Mouse (Mus musculus) hindbrain, embryonic 14.5 days (tissue): Measurements from ENCODE around the gene Fryl. TPM values are rescaled to one million over a fixed set of nuclear protein-coding genes. Genes with fewer than 3 reads are reported as not detected.

Source experiments
- ATAC-seq: fragments of 200-750 bp; cut with Nextera tagmentation; 2 replicates; pipeline ENCODE4 v1.8.0; 2017; ENCODE audit warnings: moderate number of reproducible peaks, mild to moderate bottlenecking, moderate TSS enrichment, moderate library complexity; ENCODE audit not compliant: low FRiP score
- DNase-seq: peaks from one replicate; pipeline ENCODE4 v3.0.0-alpha.2; 2015; ENCODE audit warnings: low spot score
- H3K27ac ChIP-seq: fragments of 300-500 bp; sonication (generic); 2 replicates; pipeline ENCODE4 v1.5.1; 2014; ENCODE audit warnings: mild to moderate bottlenecking, moderate library complexity
- H3K27me3 ChIP-seq: fragments of 300-500 bp; sonication (generic); 2 replicates; pipeline ENCODE4 v1.6.1; 2014; ENCODE audit warnings: mild to moderate bottlenecking, low read length, mixed read lengths; ENCODE audit not compliant: control insufficient read depth, insufficient read depth
- H3K36me3 ChIP-seq: fragments of 300-500 bp; sonication (generic); replicated peaks from 2 replicates; pipeline ENCODE4 v1.6.1; 2014; ENCODE audit not compliant: control insufficient read depth, insufficient read depth
- H3K4me1 ChIP-seq: fragments of 300-500 bp; sonication (generic); replicated peaks from 2 replicates; pipeline ENCODE4 v1.6.1; 2014; ENCODE audit warnings: antibody characterized with exemption, low read length, mixed read lengths; ENCODE audit not compliant: control insufficient read depth, insufficient read depth
- H3K4me2 ChIP-seq: fragments of 300-500 bp; sonication (generic); replicated peaks from 2 replicates; pipeline ENCODE4 v1.6.1; 2014; ENCODE audit warnings: mild to moderate bottlenecking, moderate library complexity
- H3K4me3 ChIP-seq: fragments of 300-500 bp; sonication (generic); replicated peaks from 2 replicates; pipeline ENCODE4 v1.5.1; 2014; ENCODE audit warnings: mild to moderate bottlenecking, low read length
- H3K9ac ChIP-seq: fragments of 300-500 bp; sonication (generic); 2 replicates; pipeline ENCODE4 v1.6.1; 2014
- H3K9me3 ChIP-seq: fragments of 300-500 bp; sonication (generic); 2 replicates; pipeline ENCODE4 v1.6.1; 2016; ENCODE audit warnings: low read length; ENCODE audit not compliant: control insufficient read depth
- WGBS: fragments of 180-500 bp; shearing (Covaris S2); extraction: QIAGEN DNeasy Blood & Tissue Kit; methylation state at CpG from one replicate; pipeline ENCODE4 v1.1.7; 2014; 5-methylcytosine and 5-hydroxymethylcytosine counted together
- polyA plus RNA-seq: library from polyadenylated mRNA; unstranded; fragments of >200 nt; fragmentation: Nextera tagmentation; extraction: Ambion mirVana; gene quantifications from 2 replicates; pipeline ENCODE4 v1.2.1, GENCODE M21; 2014

Fryl gene
- polyA plus RNA-seq, 1 experiment from 2014 or later, result 40.7 TPM

DNA sequence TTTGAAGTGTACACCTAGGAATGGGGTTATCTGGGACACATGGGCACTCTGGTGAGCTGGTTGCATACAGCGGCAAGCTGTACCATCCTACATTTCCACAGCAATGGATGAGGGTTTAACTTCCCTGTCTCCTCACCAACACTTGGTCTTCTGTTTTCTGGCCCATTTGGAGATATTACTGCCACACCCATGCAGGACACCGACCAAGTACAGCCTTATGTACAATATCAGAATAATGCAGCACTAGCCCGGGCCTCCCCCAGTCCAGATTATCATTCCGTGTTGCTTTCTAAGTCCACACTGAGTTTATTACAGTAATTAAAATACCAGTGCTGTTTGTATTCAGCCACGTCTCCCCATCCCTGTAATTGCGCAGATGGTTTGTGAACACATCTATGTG, 10.0 kb downstream of the Fryl start:
- no peak overlapping the region for H3K27ac ChIP-seq
- DNase-seq (no peak), ATAC-seq (no peak)
- H3K9me3 ChIP-seq, result no peaks in the 10 kb centered on the region
- peaks cover 7% of the 10 kb centered on the region; the same call in 1 of the 2 replicates for H3K4me1 ChIP-seq
- H3K4me3 ChIP-seq, result no peak overlapping the region
- no peaks in the 10 kb centered on the region for H3K36me3 ChIP-seq
- H3K4me2 ChIP-seq, result no peak overlapping the region
- no peaks in the 10 kb centered on the region for H3K27me3 ChIP-seq
- H3K9ac ChIP-seq, result no peak overlapping the region
- 89% methylated on average over 6 of the region's 6 CpGs for WGBS

DNA sequence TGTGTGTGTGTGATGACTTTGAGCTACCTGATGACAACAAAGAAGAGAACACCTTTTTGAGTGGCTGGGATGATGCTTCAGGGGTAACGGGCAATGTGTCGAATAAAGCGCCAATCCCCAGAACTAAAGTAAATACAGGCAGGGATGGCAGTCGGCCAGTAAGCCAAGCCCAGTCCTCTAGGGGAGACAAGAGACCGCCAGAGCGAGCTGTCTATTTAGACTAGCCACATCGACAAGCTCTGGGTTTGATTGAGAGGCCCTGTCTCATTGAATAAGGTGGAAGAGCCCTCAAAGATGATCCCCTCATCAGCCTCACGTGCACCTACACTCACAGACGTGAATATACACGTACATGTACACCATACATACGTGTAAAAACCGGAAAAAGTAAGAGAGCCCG, 12.0 kb downstream of the Fryl start:
- H3K9me3 ChIP-seq, result no peaks in the 10 kb centered on the region
- no peak; the same call in 1 of the 2 replicates for ATAC-seq
- DNase-seq, result peak; percentile 63
- H3K27me3 ChIP-seq, result no peaks in the 10 kb centered on the region
- no peak overlapping the region for H3K9ac ChIP-seq
- no peak overlapping the region for H3K27ac ChIP-seq
- peaks cover 11% of the 10 kb centered on the region; the same call in 1 of the 2 replicates for H3K4me1 ChIP-seq
- 64% methylated on average over 13 of the region's 13 CpGs for WGBS
- H3K4me2 ChIP-seq, result no peak overlapping the region
- no peak overlapping the region for H3K4me3 ChIP-seq
- no peaks in the 10 kb centered on the region for H3K36me3 ChIP-seq

DNA sequence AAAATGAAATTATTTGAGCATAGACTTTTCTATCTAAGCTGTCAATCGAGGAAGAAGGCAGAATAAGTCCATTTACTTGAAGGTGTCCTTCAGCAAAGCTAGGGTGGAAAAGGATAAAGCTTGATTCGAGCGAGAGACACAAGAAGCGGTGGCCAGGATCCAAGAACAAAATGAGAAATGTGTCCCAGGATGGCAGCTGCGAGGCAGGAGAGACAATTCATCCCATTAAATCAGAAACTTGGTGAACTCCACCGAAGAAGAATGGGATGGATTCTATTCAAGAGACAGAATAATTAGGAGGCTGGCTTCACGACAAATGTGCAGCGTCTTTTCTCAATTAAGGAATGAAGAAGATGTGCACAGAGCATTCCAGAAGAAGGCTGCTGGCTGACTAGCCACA, 14.5 kb downstream of the Fryl start:
- H3K36me3 ChIP-seq, result no peaks in the 10 kb centered on the region
- no peak for DNase-seq
- H3K27ac ChIP-seq, result no peak overlapping the region
- ATAC-seq, result no peak
- no peaks in the 10 kb centered on the region for H3K27me3 ChIP-seq
- 45% methylated on average over 8 of the region's 8 CpGs for WGBS
- H3K9me3 ChIP-seq, result no peaks in the 10 kb centered on the region
- no peak overlapping the region for H3K4me3 ChIP-seq
- H3K4me2 ChIP-seq, result no peak overlapping the region
- no peak overlapping the region for H3K9ac ChIP-seq
- H3K4me1 ChIP-seq, result peaks cover 12% of the 10 kb centered on the region; the same call in 1 of the 2 replicates

DNA sequence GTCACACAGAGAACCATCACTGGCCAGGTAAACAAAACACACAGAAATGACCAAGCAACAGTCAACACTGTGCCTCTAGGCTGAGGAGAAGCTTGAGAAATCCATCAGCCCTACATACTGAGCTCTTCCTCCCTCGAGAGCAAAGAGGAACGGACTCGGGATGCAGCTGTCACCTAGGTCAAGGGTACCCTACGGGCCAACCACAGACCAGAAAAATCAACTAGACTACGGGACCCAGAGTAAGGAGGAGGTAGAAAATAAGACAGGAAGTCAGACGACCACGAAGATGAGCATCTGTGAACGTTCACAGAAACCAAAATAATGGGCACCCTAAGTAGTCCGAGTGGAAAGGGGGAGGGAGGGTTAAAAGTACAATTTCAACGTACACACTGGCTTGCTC, 15.1 kb downstream of the Fryl start:
- Histone ChIP-seq H3K4me3 (no peak overlapping the region), H3K4me1 (peaks cover 17% of the 10 kb centered on the region; the same call in 1 of the 2 replicates), H3K36me3 (no peaks in the 10 kb centered on the region), H3K27me3 (no peaks in the 10 kb centered on the region), H3K9ac (no peak overlapping the region), H3K27ac (no peak overlapping the region), H3K4me2 (no peak overlapping the region), H3K9me3 (no peaks in the 10 kb centered on the region)
- ATAC-seq (no peak), DNase-seq (no peak)
- 72% methylated on average over 10 of the region's 10 CpGs for WGBS

DNA sequence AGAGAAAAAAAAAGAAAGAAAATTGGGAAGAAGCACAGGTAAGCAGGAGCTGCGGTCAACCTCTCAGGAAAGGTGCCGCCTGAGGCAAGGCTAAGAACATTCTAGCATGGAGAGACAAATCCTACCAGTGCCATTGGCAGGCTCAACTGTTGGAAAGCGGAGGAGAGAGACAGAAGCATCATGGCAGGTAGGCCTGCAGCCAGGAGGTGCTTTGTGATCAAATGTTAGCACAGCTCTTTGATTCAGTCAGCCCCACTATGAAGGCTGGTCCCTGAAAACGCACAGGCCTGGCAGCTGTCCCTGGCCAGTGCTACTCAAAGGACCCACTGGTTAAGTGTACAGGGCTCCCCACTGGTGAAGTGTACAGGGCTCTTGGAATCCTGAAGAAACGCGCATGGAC, 16.0 kb downstream of the Fryl start:
- Histone ChIP-seq H3K27me3 (no peaks in the 10 kb centered on the region), H3K9ac (no peak overlapping the region), H3K4me3 (no peak overlapping the region), H3K27ac (no peak overlapping the region), H3K4me1 (peaks cover 17% of the 10 kb centered on the region; the same call in 1 of the 2 replicates), H3K9me3 (no peaks in the 10 kb centered on the region), H3K36me3 (no peaks in the 10 kb centered on the region), H3K4me2 (no peak overlapping the region)
- WGBS, result 90% methylated on average over 6 of the region's 6 CpGs
- ATAC-seq, result no peak
- DNase-seq, result no peak

DNA sequence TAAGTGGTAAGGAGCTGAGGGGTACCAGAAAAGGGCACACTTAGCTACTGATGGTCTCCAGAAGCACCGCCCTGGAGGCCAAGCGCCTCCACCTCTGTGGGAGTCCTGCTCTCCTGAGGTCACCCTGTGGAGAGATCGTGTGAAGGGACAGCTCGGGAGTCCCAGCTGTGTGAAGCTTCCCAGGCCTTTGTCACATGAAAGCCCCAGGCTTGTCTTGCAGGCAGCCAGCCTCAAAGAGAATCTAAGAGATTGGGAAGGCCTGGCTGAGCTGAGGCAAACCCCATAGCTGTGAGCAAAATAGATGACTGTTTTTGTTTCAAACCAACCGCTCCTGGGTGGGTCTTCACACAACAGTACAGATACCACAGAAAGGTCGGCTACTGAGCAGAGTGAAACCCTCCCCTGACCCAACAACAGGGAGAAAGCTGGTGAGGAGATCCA, 19.5 kb downstream of the Fryl start:
- Histone ChIP-seq H3K36me3 (no peaks in the 10 kb centered on the region), H3K4me2 (no peak overlapping the region), H3K9ac (no peak overlapping the region), H3K27ac (no peak overlapping the region), H3K4me3 (no peak overlapping the region), H3K27me3 (no peaks in the 10 kb centered on the region), H3K4me1 (peaks cover 27% of the 10 kb centered on the region), H3K9me3 (no peaks in the 10 kb centered on the region)
- whole genome bisulfite sequencing, result 12% methylated on average over 6 of the region's 6 CpGs
- DNase-seq (no peak), ATAC-seq (no peak)

DNA sequence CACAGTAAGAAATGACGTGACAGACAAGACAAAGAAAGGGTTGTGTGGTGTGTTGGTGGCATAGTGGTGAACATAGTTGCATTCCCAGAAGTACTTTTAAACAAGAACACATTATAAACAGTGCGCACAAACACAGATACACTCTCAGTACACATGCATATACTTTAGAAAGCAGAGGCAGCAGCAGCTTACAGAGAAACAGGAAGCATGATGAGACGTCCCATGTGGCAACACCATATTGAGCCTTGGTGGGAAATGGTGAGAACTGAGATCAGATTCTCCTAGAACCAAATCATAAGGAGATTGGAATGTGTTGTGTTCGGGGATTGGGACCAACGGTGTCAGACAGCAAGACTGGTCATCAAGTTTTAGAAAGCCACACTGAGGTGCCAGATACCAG, 21.2 kb downstream of the Fryl start:
- WGBS, result 79% methylated on average over 5 of the region's 5 CpGs
- H3K9ac ChIP-seq, result no peak overlapping the region

DNA sequence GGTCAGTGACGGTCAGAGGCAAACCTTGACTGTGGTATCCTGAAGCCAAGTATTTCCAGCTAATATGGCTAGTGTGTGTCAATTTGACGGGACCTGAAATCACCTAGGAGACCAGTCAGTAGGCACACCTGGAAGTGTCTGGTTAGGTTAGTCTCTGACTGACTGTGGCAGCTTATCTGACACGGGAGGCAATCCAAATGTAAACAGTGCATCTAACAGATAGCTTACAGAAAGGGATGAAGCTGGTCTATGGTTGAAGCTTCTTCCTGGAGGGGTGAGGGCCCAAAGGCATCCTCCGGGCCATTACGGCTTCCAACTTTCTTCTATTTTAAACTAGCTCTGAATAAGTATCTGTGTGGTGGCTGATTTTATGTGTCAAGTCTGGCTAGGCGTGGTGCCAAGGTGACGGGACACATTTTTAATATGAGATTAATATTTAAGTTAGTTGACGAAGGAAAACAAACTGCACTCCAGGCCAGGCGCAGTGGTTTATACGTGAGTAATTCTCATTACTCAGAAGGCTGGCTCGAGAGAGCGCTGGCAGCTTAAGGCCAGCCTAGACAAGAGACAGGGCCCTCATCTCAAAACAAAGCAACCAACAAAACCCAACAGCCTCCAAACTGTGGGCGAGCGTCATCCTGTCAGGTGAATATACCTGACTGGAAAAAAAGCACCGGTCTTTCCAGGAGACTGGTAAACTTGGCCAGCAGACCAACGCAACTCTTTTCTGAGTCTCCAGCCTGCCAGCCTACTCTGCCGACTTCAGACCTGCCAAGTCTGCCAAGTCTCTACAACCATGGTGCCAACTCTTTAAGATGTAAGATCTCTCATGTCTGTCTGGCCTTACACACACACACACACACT, 23.2 kb downstream of the Fryl start:
- Histone ChIP-seq H3K4me1 (peaks cover 37% of the 10 kb centered on the region), H3K9ac (no peak overlapping the region), H3K4me2 (no peak overlapping the region), H3K36me3 (no peaks in the 10 kb centered on the region), H3K9me3 (no peaks in the 10 kb centered on the region), H3K27me3 (no peaks in the 10 kb centered on the region), H3K4me3 (no peak overlapping the region), H3K27ac (no peak overlapping the region)
- ATAC-seq (no peak), DNase-seq (no peak)
- WGBS, result 86% methylated on average over 17 of the region's 17 CpGs

More for the DNA sequence above, 21.2 kb downstream of the Fryl start:
- no peaks in the 10 kb centered on the region for H3K27me3 ChIP-seq
- H3K4me1 ChIP-seq, result peaks cover 30% of the 10 kb centered on the region
- no peak overlapping the region for H3K27ac ChIP-seq
- no peaks in the 10 kb centered on the region for H3K36me3 ChIP-seq
- DNase-seq (no peak), ATAC-seq (no peak)
- H3K4me3 ChIP-seq, result no peak overlapping the region
- H3K9me3 ChIP-seq, result no peaks in the 10 kb centered on the region
- H3K4me2 ChIP-seq, result no peak overlapping the region

DNA sequence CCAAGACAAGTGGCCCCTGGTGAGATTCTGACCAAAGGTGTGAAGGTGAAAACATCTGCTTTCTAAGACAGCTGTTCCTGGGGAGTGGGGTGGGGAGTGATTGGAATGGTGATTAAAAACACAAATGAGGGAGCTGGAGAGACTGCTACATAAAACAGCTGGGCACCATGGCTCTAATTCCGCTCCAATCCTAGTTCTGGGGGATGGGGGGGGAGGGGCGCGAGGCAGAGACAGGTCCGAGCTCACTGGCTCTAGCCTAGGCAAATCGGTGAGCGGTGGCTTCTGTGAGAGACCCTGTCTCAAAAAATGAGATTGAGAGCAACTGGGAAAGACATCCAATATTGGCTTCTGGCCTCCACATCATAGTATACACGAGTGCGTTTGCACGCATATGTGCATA, 24.2 kb downstream of the Fryl start:
- Histone ChIP-seq H3K9me3 (no peaks in the 10 kb centered on the region), H3K4me3 (no peak overlapping the region), H3K4me1 (peaks cover 42% of the 10 kb centered on the region), H3K27me3 (no peaks in the 10 kb centered on the region), H3K9ac (no peak overlapping the region), H3K27ac (no peak overlapping the region), H3K36me3 (no peaks in the 10 kb centered on the region), H3K4me2 (no peak overlapping the region)
- ATAC-seq, result no peak
- 29% methylated on average over 9 of the region's 9 CpGs for WGBS
- no peak for DNase-seq
